26 mouse cellular contexts compared by ENCODE assay signal in genomic region chr8:83426949-83427348, GRCm38 (mm10). TPM values are rescaled to one million over a fixed set of nuclear protein-coding genes. Genes with fewer than 3 reads are reported as not detected.
DNase-seq lines count a peak whose midpoint lies in the region; ATAC-seq lines count a peak whose summit lies in the region.
"Had no signal": no experiment of that assay in that cellular context is flagged by ENCODE, and none has a peak within 500 bp of the region (broad histone marks: within the 10 kb centered on the region; RNA-seq: fewer than 3 reads in every experiment).

No protein-coding gene starts in this region.

- WGBS in liver, embryonic 11.5 days = 47% methylated on average over 7 of the region's 7 CpGs
- 27% methylated on average over 7 of the region's 7 CpGs for WGBS in liver, embryonic 16.5 days (ENCODE audit: insufficient replicate concordance)

- DNase-seq in liver = peak; percentile 27
- DNase-seq in liver, embryonic 11.5 days (ENCODE audit: low spot score) = no peak
- DNase-seq in thymus, adult 18-20 months = no peak
- DNase-seq in testis, postnatal 10 days (ENCODE audit: low spot score) = no peak
- DNase-seq: adrenal gland, postnatal 10 days; cerebellum, adult 18-20 months; cerebellum, postnatal 25 days; gastrocnemius, postnatal 36 days; kidney, postnatal 14 days; layer of hippocampus, adult 9-11 months; left cerebral cortex, postnatal 4 days had no signal

- H3K36me3 ChIP-seq in liver, embryonic 11.5 days (ENCODE audit: control insufficient read depth, insufficient read depth, low read length) = no peaks in the 10 kb centered on the region
- H3K36me3 ChIP-seq in liver, embryonic 16.5 days (ENCODE audit: control insufficient read depth, insufficient read depth) = no peaks in the 10 kb centered on the region
- H3K36me3 ChIP-seq: embryonic facial prominence, embryonic 12.5 days; heart, embryonic 15.5 days; hindbrain, embryonic 15.5 days; limb, embryonic 15.5 days; midbrain, embryonic 12.5 days had no signal

- no peaks in the 10 kb centered on the region for H3K27me3 ChIP-seq in liver, embryonic 11.5 days (replicated peaks; ENCODE audit: control insufficient read depth, insufficient read depth, low read length)
- H3K27me3 ChIP-seq in liver, embryonic 16.5 days (ENCODE audit: control insufficient read depth, insufficient read depth, low read depth, low read length) = no peaks in the 10 kb centered on the region
- H3K27me3 ChIP-seq: embryonic facial prominence, embryonic 12.5 days; forebrain, embryonic 13.5 days; hindbrain, embryonic 15.5 days; limb, embryonic 15.5 days; midbrain, embryonic 12.5 days; neural tube, embryonic 15.5 days had no signal

- H3K4me1 ChIP-seq in liver, embryonic 11.5 days (replicated peaks; ENCODE audit: control insufficient read depth, insufficient read depth, low read length) = peaks cover 18% of the 10 kb centered on the region
- H3K4me1 ChIP-seq in liver, embryonic 16.5 days (ENCODE audit: control insufficient read depth, low read depth, low read length) = peaks cover 57% of the 10 kb centered on the region
- H3K4me1 ChIP-seq: embryonic facial prominence, embryonic 12.5 days; forebrain, embryonic 13.5 days; hindbrain, embryonic 15.5 days; limb, embryonic 15.5 days; midbrain, embryonic 12.5 days; neural tube, embryonic 15.5 days had no signal

- no peak overlapping the region for H3K4me2 ChIP-seq in liver, embryonic 11.5 days
- no peak overlapping the region for H3K4me2 ChIP-seq in liver, embryonic 16.5 days (ENCODE audit: low read depth, low read length)
- H3K4me2 ChIP-seq: embryonic facial prominence, embryonic 12.5 days; forebrain, embryonic 13.5 days; heart, embryonic 15.5 days; hindbrain, embryonic 15.5 days; limb, embryonic 15.5 days; midbrain, embryonic 12.5 days; neural tube, embryonic 15.5 days had no signal

- no peak overlapping the region for H3K9ac ChIP-seq in liver, embryonic 11.5 days (ENCODE audit: low read depth, low read length)
- H3K9ac ChIP-seq in liver, embryonic 16.5 days (ENCODE audit: low read depth, low read length) = peak overlapping the region; percentile 3; the same call in 1 of the 2 replicates
- H3K9ac ChIP-seq: embryonic facial prominence, embryonic 12.5 days; forebrain, embryonic 13.5 days; heart, embryonic 15.5 days; hindbrain, embryonic 15.5 days; limb, embryonic 15.5 days; midbrain, embryonic 12.5 days; neural tube, embryonic 15.5 days had no signal

- no peaks in the 10 kb centered on the region for H3K9me3 ChIP-seq in liver, embryonic 11.5 days (ENCODE audit: control insufficient read depth, low read length)
- no peaks in the 10 kb centered on the region for H3K9me3 ChIP-seq in liver, embryonic 16.5 days (replicated peaks; ENCODE audit: control insufficient read depth, low read length)
- H3K9me3 ChIP-seq: embryonic facial prominence, embryonic 12.5 days; forebrain, embryonic 13.5 days; G1E; heart, embryonic 15.5 days; hindbrain, embryonic 15.5 days; limb, embryonic 15.5 days; midbrain, embryonic 12.5 days; neural tube, embryonic 15.5 days had no signal

- no peak for ATAC-seq in liver, embryonic 11.5 days (replicated peaks; ENCODE audit: low FRiP score)
- 0 out of 2 replicates have a peak, but pooled peaks have one; percentile 18 for ATAC-seq in erythroblast, adult 5-6 weeks (replicated peaks; ENCODE audit: low FRiP score, poor library complexity, severe bottlenecking)
- ATAC-seq in liver, embryonic 16.5 days (ENCODE audit: low read depth) = no peak
- peak; percentile 20 for ATAC-seq in megakaryocyte-erythroid progenitor cell, adult 5-6 weeks (replicated peaks; ENCODE audit: low FRiP score, low TSS enrichment, poor library complexity, severe bottlenecking)
- ATAC-seq: forebrain, embryonic 13.5 days had no signal

- H3K4me3 ChIP-seq in liver, embryonic 11.5 days (ENCODE audit: low read depth, low read length) = no peak overlapping the region
- H3K4me3 ChIP-seq in liver, embryonic 16.5 days (ENCODE audit: low read depth, low read length) = no peak overlapping the region
- H3K4me3 ChIP-seq: embryonic facial prominence, embryonic 12.5 days; erythroblast, embryonic 14.5 days; forebrain, embryonic 13.5 days; heart, embryonic 15.5 days; hindbrain, embryonic 15.5 days; limb, embryonic 15.5 days; midbrain, embryonic 12.5 days; neural tube, embryonic 15.5 days had no signal

- H3K27ac ChIP-seq in liver, embryonic 11.5 days (ENCODE audit: low read depth, low read length) = no peak overlapping the region
- H3K27ac ChIP-seq in liver, embryonic 16.5 days (ENCODE audit: low read length) = peak overlapping the region; percentile 61; the same call in 1 of the 2 replicates
- H3K27ac ChIP-seq: embryonic facial prominence, embryonic 12.5 days; forebrain, embryonic 13.5 days; heart, embryonic 15.5 days; hindbrain, embryonic 15.5 days; limb, embryonic 15.5 days; midbrain, embryonic 12.5 days; neural tube, embryonic 15.5 days; stomach, postnatal 0 days had no signal

RNA-seq across cellular contexts. Expression of gene Scoc, which starts 31.2 kb away (rescaled TPM):
- polyA plus RNA-seq in liver, embryonic 11.5 days (2014; fragmentation: Nextera tagmentation; extraction: Ambion mirVana) = 83.3 and 91.0 TPM in 2 replicates
- total RNA-seq in erythroblast, adult 5-6 weeks (2015; ENCODE audit: low replicate concordance) = 40.9 and 47.0 TPM in 2 replicates
- total RNA-seq in erythroblast, adult 5-6 weeks (2017; ENCODE audit: low replicate concordance) = 52.7 and 55.6 TPM in 2 replicates
- 45.7 and 52.9 TPM in 2 replicates for polyA plus RNA-seq in liver, embryonic 16.5 days (2015; fragmentation: Nextera tagmentation; extraction: Ambion mirVana)
- 97.8 and 106 TPM in 2 replicates for total RNA-seq in megakaryocyte-erythroid progenitor cell, adult 5-6 weeks (2014; fragmentation: Nextera tagmentation)
- 83.0 and 91.3 TPM in 2 replicates for total RNA-seq in megakaryocyte-erythroid progenitor cell, adult 5-6 weeks (2017)

RNA-seq across cellular contexts. Expression of gene Clgn, which starts 37.3 kb away (rescaled TPM):
- 0.62 and 0.87 TPM in 2 replicates for polyA plus RNA-seq in liver, embryonic 11.5 days (2014; fragmentation: Nextera tagmentation; extraction: Ambion mirVana)
- total RNA-seq in erythroblast, adult 5-6 weeks (2015; ENCODE audit: low replicate concordance) = 0.63 and 0.77 TPM in 2 replicates
- total RNA-seq in erythroblast, adult 5-6 weeks (2017; ENCODE audit: low replicate concordance) = 1.3 and 4.3 TPM in 2 replicates
- polyA plus RNA-seq in liver, embryonic 16.5 days (2015; fragmentation: Nextera tagmentation; extraction: Ambion mirVana) = 0.20 and 0.30 TPM in 2 replicates
- 1.1 and 1.2 TPM in 2 replicates for total RNA-seq in megakaryocyte-erythroid progenitor cell, adult 5-6 weeks (2014; fragmentation: Nextera tagmentation)
- total RNA-seq in megakaryocyte-erythroid progenitor cell, adult 5-6 weeks (2017) = 0.19 and 0.95 TPM in 2 replicates
- total RNA-seq: gastrocnemius, adult 18-20 months; gastrocnemius, postnatal 36 days; hematopoietic stem cell, adult 5-6 weeks had no signal
- polyA plus RNA-seq: erythroblast, embryonic 14.5 days; G1E had no signal

Comparison
In these comparisons a context has a peak if more than half of its experiments do, and no peak if none do; other contexts are left out.
1. ATAC-seq: peak in erythroblast, adult 5-6 weeks (single experiment) and megakaryocyte-erythroid progenitor cell, adult 5-6 weeks (single experiment); none in liver, embryonic 11.5 days (single experiment) and liver, embryonic 16.5 days (single experiment).